23 mouse cellular contexts compared by ENCODE assay signal in the genomic region with DNA sequence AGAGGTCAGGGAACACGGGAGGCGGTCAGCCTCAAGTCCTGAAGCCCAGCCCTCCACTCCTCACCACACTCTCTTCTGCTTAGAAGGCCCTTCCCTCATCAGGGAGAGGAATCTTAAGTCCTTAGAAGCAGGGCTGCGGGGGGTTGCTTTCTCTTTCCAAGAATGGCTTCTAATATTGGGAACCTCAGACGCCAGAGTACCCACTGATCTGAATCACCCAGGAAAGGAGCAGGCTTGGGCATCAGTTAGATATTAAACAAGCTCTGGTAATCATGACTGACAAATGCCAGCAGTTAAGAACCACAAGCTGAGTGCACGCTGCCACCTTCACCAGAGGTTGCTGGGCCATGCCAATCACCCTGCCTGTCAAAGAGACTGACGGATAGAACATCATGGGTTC.
"Had no signal": no experiment of that assay in that cellular context is flagged by ENCODE, and none has a peak within 500 bp of the region (broad histone marks: within the 10 kb centered on the region; RNA-seq: fewer than 3 reads in every experiment).

No protein-coding gene starts in this region.

- H3K4me1 ChIP-seq: hindbrain, embryonic 12.5 days; intestine, embryonic 15.5 days; limb, embryonic 13.5 days; limb, embryonic 15.5 days; liver, embryonic 12.5 days had no signal

- H3K4me2 ChIP-seq: heart, embryonic 12.5 days; hindbrain, embryonic 12.5 days; hindbrain, embryonic 14.5 days; intestine, embryonic 15.5 days; limb, embryonic 13.5 days; limb, embryonic 15.5 days; liver, embryonic 12.5 days had no signal

- H3K27me3 ChIP-seq: heart, embryonic 12.5 days; hindbrain, embryonic 12.5 days; intestine, embryonic 15.5 days; limb, embryonic 13.5 days; limb, embryonic 15.5 days; liver, embryonic 12.5 days had no signal

- ATAC-seq: hindbrain, embryonic 16.5 days; inflammation-experienced regulatory T-cells, adult 6 months; intestine, embryonic 15.5 days; intestine, postnatal 0 days; liver, embryonic 12.5 days had no signal

- H3K9ac ChIP-seq: heart, embryonic 12.5 days; hindbrain, embryonic 12.5 days; hindbrain, embryonic 14.5 days; intestine, embryonic 15.5 days; limb, embryonic 13.5 days; limb, embryonic 15.5 days; liver, embryonic 12.5 days; liver, embryonic 14.5 days had no signal

- H3K27ac ChIP-seq: gastrocnemius, adult 2 months; heart, embryonic 10.5 days; hindbrain, embryonic 10.5 days; hindbrain, embryonic 12.5 days; hindbrain, embryonic 14.5 days; intestine, embryonic 15.5 days; limb, embryonic 13.5 days; limb, embryonic 15.5 days; liver, embryonic 12.5 days; liver, embryonic 14.5 days had no signal

- DNase-seq: gastrocnemius, adult 2 months; gastrocnemius, postnatal 10 days; gastrocnemius, postnatal 25 days; heart, adult 18-20 months; heart, postnatal 10 days; heart, postnatal 4 days; layer of hippocampus, adult 9-11 months; layer of hippocampus, postnatal 36 days; left cerebral cortex, postnatal 4 days; lung, adult 18-20 months had no signal

- H3K4me3 ChIP-seq: gastrocnemius, adult 2 months; heart, embryonic 10.5 days; heart, embryonic 12.5 days; hindbrain, embryonic 10.5 days; hindbrain, embryonic 12.5 days; intestine, embryonic 15.5 days; limb, embryonic 13.5 days; limb, embryonic 15.5 days; liver, embryonic 12.5 days had no signal

- H3K9me3 ChIP-seq: heart, embryonic 10.5 days; heart, embryonic 12.5 days; hindbrain, embryonic 10.5 days; hindbrain, embryonic 12.5 days; intestine, embryonic 15.5 days; limb, embryonic 13.5 days; limb, embryonic 15.5 days; liver, embryonic 12.5 days had no signal

- H3K36me3 ChIP-seq: hindbrain, embryonic 10.5 days; hindbrain, embryonic 12.5 days; intestine, embryonic 15.5 days; limb, embryonic 13.5 days; limb, embryonic 15.5 days; liver, embryonic 12.5 days had no signal
